Mouse (Mus musculus): ENCODE results near the gene Samd4. TPM values are rescaled to one million over a fixed set of nuclear protein-coding genes. Genes with fewer than 3 reads are reported as not detected.

Gene Samd4
- total RNA-seq (2015) (0.23 TPM in 1 of 2 replicates, not detected in the other), total RNA-seq (2017) (0.08 TPM in 1 of 2 replicates, not detected in the other)

- ATAC-seq (ENCODE audit: poor library complexity, severe bottlenecking) = peak; percentile 40; the same call in 1 of the 2 replicates
Observed at GRCm38 (mm10) chr14:46882431-46883067, at the start of gene Samd4. Gene Samd4, plus strand, starts transcription at chr14:46882854.

- ATAC-seq (ENCODE audit: poor library complexity, severe bottlenecking) = no peak
Observed at GRCm38 (mm10) chr14:46839326-46839725, 43.3 kb upstream of the Samd4 start.

DNA sequence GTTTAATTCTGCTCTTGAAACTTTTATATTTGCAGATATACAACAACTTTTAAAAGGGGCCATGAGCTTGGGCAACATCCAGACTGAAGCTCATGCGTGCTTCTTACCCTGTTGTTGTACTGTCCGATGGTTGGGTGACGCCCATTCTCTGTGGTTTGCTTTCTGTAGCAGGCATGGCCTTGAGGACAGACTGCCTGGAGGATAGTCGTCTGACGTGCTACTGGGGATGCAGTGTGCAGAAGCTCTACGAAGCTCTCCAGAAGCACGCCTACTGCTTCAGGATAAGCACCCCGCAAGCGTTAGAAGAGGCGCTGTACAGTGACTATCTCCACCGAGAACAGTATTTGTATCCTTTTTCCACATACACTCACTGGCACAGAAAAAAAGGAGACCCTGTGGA lies 36.9 kb upstream of the Samd4 start:
- no peak for ATAC-seq (ENCODE audit: poor library complexity, severe bottlenecking)

- no peak for ATAC-seq (ENCODE audit: poor library complexity, severe bottlenecking)
Observed at GRCm38 (mm10) chr14:46848063-46848590, 34.5 kb upstream of the Samd4 start.

- no peak for ATAC-seq (ENCODE audit: poor library complexity, severe bottlenecking)
Observed at GRCm38 (mm10) chr14:46848736-46849135, 33.9 kb upstream of the Samd4 start.

DNA sequence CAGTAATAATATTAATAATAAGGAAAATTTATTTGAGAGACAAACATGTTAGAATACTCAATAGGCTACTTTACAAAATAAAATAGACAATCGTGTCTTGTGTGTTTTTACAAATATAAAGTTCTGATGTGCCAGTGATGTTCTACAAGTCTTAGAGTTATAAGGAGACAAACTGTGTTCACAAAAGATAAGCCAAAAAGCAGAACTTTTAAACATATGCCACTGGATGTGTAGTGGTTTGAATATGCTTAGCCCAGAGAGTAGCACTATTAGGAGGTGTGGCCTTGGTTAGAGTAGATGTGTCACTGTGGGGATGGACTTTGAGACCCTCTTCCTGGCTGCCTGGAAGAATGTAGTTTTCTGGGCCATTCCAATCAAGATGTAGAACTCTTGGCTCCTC lies 32.9 kb upstream of the Samd4 start:
- ATAC-seq (ENCODE audit: poor library complexity, severe bottlenecking) = no peak

DNA sequence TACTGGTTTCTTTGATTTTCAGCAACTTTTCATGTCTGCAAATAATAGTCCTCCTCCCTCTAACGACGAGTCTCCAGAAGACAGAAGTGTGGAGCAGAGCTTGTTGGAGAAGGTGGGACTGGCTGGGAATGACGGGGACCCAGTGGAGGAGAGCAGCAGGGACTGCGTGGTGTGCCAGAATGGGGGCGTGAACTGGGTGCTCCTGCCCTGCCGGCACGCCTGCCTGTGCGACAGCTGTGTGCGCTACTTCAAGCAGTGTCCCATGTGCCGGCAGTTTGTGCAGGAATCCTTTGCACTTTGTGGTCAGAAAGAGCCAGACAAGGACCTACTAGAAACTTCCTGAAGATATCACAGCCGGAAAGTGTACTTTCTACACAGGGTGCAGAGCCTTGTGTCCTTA lies 29.0 kb upstream of the Samd4 start:
- no peak for ATAC-seq (ENCODE audit: poor library complexity, severe bottlenecking)

DNA sequence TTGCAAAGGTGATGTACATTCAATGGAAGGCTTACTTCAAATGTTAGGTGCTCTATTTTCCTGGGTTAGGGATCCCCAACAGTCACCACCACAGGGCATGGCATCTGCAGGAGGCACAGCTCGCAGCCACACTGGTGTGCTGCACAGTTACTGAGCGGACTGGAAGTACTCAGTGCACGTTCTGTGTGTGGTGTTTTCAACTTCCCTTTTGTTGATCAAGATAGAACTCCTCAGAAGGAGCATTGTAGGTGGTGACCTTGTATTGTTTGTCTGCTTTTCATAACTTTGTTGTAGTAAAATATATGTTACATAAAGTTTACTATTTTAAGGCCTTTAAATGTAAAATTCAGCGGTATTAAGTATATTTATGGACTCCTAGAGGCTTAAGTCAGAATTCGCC lies 19.7 kb upstream of the Samd4 start:
- no peak for ATAC-seq (ENCODE audit: poor library complexity, severe bottlenecking)

DNA sequence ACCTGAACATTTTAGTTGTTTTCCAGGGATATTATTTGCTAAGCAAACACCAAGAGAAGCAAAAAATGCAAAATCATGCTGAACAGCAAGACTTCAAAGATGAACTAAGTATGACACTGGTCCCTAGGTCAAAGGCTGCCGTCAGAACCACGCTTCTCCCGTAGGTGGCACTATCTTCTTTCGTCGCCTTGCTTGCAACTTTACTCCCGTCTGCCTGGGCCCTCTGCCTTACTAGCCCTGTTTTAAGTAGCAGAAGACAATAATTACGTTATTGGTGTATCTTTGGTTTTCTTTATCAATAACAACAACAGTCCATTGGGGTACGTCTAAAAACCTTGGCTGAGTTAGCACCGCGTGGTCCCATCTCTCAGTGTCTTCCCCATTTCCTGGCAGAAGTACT lies 1.7 kb upstream of the Samd4 start:
- peak; percentile 47; the same call in 1 of the 2 replicates for ATAC-seq (ENCODE audit: poor library complexity, severe bottlenecking)

DNA sequence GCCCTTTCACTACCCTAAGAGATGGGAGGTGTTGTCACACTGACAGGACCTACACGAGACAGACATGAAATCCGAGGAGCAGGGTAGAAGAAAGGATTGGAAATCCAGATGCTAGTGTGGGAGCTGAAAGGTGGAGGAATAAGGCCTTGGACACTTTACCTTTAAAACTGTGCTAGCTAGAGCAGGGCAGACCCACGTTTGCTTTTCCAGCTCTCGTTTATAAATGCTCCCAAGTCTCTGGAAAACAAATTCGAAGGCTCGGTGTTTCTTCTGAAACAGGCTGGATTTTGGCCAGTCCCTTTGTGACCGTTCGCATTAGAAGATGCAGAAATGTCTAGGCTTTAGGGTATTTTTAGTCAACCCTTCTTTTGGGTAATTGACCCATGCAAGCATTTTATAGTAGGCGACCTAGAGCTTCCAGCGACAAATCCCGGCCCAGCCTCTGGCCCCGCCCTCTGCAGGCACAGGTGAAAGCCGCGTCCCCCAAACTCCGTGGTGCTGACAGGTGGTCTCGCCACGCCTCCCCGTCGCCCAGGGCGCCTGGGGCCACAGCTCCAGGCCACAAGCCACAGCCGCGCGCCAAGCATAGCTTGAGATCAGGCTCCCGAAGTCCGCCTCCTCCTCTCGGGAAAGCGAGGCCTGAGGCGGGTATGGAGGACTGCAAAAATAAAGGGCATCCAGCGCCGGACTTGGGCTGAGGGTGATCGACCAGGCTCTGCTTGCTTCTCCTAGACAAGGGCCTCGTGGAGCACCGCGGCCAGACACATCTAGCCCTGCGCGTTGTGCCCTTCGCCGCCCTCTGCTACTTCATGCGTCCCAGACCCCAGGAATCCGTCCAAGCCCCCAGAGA lies 848 bp upstream of the Samd4 start:
- no peak for ATAC-seq (ENCODE audit: poor library complexity, severe bottlenecking)

DNA sequence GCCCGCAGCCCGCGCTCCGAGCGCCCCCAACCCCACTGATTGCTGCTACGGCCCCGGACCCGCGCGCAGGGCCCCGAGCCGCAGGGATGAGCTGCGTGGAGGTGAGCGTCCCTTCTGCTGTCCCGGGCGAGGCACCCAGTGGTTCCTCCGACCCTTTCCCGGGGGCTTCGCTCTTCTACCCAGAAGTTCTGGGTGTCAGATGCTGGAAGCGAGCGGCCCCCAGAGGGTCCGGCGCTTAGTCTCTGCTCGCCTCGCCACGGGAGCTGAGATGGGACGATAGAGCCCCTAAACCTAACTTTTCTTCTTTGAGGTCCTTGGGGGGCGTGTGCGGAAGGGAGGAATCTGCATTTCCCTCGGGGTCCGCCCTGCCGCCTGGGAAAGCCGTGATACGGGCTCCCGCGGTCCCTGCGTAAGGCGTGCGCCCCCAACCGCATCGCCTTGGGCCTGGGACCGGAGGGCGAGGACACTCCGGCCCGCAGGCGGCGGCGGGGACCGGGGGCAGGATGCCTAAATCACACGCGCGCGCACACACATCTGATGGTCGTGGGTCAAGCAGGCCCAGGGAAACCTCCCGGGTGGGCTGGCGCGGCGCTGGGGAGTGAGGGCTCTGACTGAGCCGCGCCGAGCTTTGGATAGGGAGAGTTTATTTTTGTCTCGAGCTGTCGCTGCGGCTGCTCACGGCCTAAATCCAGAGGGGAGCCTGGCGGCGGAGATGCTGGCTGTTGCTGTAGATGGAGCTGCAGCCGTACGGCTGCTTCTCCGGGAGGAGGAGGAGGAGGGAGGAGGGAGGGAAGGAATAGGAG lies 615 bp downstream of the Samd4 start:
- no peak for ATAC-seq (ENCODE audit: poor library complexity, severe bottlenecking)

DNA sequence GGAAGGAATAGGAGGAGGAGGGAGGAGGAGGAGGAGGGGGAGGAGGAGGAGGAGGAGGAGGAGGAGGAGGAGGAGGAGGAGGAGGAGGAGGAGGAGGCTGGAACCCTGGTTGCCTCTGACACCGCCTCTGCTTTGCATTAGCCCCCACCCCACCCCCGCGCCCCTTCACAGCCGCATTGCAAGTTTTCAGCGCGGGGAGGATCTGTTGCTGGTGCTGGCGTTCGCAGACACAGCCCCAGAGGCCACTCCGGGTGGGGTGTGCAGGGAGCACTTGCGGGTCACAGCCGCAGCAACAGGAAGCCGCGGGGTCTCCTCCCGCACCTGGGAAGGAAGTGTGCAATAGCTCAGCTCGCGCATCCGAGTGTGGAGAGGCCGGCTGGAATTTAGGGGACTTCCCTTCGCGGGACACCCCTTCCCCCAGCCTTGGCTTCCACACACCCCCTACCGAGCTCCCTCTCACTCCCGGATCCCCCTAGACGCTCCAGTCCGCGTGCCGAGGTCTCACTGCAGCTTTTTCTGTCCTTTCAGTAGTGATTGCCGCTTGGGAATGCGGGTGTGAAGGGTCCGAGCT lies 1.3 kb downstream of the Samd4 start:
- peak; percentile 17; the same call in 1 of the 2 replicates for ATAC-seq (ENCODE audit: poor library complexity, severe bottlenecking)

GRCm38 (mm10) chr14:46884701-46885428 lies 2.2 kb downstream of the Samd4 start:
- no peak for ATAC-seq (ENCODE audit: poor library complexity, severe bottlenecking)

GRCm38 (mm10) chr14:46885429-46885755 lies 2.7 kb downstream of the Samd4 start:
- no peak for ATAC-seq (ENCODE audit: poor library complexity, severe bottlenecking)

GRCm38 (mm10) chr14:46885891-46886301 lies 3.2 kb downstream of the Samd4 start:
- ATAC-seq (ENCODE audit: poor library complexity, severe bottlenecking) = no peak

GRCm38 (mm10) chr14:46889096-46889495 lies 6.4 kb downstream of the Samd4 start:
- no peak for ATAC-seq (ENCODE audit: poor library complexity, severe bottlenecking)

DNA sequence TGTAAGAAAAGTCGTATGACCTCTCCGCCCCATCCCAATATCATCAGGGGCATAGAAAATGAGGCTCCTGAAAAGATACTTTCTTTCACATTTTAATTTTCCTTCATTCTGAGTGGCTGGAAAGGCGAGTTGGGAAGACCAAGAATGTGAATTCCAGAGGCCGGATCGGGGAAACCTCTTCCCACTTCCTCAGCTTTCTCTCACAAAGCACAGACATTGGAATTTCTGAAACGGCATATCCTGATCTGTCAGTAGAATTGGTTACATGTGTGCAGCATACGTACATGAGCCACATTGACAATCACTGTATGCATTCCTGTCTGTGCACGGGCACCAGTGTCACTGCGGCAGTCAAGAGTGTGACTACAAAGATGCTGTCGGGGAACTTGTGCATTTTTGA lies 11.3 kb downstream of the Samd4 start:
- ATAC-seq (ENCODE audit: poor library complexity, severe bottlenecking) = no peak

DNA sequence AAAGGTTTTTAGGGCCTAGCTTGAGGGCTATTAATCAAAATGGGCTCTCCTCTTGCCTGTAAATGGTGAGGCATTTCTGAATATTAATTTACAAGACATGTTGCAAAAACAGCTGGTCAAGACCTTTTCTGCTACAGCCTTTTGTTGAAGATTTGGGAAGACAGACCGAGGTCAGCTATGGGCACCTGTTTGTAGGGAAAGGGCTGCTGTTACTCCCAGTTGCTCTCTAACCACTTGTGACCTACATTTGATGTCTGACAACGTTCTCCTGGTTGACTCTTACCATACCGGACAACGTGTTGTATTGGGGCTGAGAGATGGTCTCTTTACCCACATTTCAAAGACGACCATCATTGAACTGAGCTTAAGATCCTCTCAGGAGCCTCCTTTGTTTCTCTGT lies 15.3 kb downstream of the Samd4 start:
- ATAC-seq (ENCODE audit: poor library complexity, severe bottlenecking) = no peak

DNA sequence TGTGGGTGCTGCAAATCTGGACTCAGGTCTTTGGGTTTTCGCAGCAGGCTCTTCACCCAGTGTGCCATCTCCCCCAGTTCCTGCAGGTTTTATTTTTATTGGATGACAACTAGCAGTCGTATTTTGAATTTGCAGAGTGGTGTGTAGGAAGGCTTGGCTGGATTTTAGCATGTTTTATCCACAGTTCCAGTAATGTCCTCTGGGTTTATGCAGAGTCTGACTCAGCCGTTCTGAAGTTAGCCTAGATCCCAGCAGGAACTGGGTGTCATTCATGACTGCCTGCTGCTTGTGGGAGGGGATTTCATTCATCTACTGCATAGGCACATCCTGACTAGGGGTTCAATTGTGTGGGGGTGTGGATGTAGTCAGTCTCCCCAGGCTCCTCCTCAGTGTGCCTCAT lies 16.0 kb downstream of the Samd4 start:
- no peak for ATAC-seq (ENCODE audit: poor library complexity, severe bottlenecking)

DNA sequence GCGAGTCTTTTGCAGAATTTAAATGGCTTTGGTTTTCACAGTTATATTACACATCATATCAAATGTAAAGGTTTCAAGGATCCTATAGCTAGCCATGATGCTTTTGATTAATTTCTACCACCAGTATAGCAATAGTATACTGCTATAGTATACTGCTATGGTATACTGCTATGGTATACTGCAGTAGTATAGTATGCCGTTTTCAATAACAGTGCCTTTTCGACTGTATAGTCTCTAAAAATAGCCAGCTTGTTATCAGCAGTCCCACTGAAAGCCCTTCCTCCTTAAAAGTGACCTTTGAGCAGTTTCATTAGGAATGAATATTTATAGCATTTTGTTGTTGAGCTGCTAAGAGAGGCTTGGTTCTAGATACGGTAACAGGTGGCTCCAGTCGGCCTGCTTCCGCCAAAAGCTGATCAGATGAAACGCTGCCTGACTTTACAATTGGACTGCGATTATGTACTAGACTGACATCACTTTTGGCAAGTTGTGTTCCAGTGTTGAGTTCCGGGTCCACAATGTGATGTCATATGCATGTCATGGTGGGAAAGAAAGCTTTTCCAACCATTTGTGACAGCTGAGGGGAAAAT lies 19.9 kb downstream of the Samd4 start:
- ATAC-seq (ENCODE audit: poor library complexity, severe bottlenecking) = no peak
